Mouse (Mus musculus) heart, postnatal 0 days (tissue): ENCODE data around the gene Psmd9. TPM values are rescaled to one million over a fixed set of nuclear protein-coding genes. Genes with fewer than 3 reads are reported as not detected.
A peak's percentile ranks its signal among the peaks of the same experiment; 100 is the strongest.

Experiments
- ATAC-seq: fragments of 200-750 bp; cut with Nextera tagmentation; 2 replicates; pipeline ENCODE4 v1.8.0; 2017; ENCODE audit warnings: low read depth, moderate number of reproducible peaks, moderate library complexity; ENCODE audit not compliant: insufficient read depth
- DNase-seq: peaks from one replicate; pipeline ENCODE4 v3.0.0-alpha.2; 2016; ENCODE audit warnings: low spot score
- H3K27ac ChIP-seq: fragments of 300-500 bp; sonication (generic); 2 replicates; pipeline ENCODE4 v1.5.1; 2014; ENCODE audit warnings: low read depth, mild to moderate bottlenecking
- H3K27me3 ChIP-seq: fragments of 300-500 bp; sonication (generic); 2 replicates; pipeline ENCODE4 v1.6.1; 2014; ENCODE audit warnings: low read length, mixed read lengths; ENCODE audit not compliant: control insufficient read depth, insufficient read depth
- H3K36me3 ChIP-seq: fragments of 300-500 bp; sonication (generic); replicated peaks from 2 replicates; pipeline ENCODE4 v1.6.1; 2014; ENCODE audit warnings: low read length, mixed read lengths; ENCODE audit not compliant: control insufficient read depth, insufficient read depth
- H3K4me1 ChIP-seq: fragments of 300-500 bp; sonication (generic); 2 replicates; pipeline ENCODE4 v1.6.1; 2014; ENCODE audit warnings: antibody characterized with exemption; ENCODE audit not compliant: control insufficient read depth, insufficient read depth
- H3K4me2 ChIP-seq: fragments of 300-500 bp; sonication (generic); 2 replicates; pipeline ENCODE4 v1.6.1; 2014; ENCODE audit warnings: low read depth, mild to moderate bottlenecking, low read length, moderate library complexity
- H3K4me3 ChIP-seq: fragments of 300-500 bp; sonication (generic); 2 replicates; pipeline ENCODE4 v1.5.1; 2014; ENCODE audit warnings: low read depth, low read length
- H3K9ac ChIP-seq: fragments of 300-500 bp; sonication (generic); replicated peaks from 2 replicates; pipeline ENCODE4 v1.6.1; 2014; ENCODE audit warnings: low read depth, low read length, mixed read lengths
- H3K9me3 ChIP-seq: fragments of 300-500 bp; sonication (generic); replicated peaks from 2 replicates; pipeline ENCODE4 v1.6.1; 2016; ENCODE audit warnings: low read length; ENCODE audit not compliant: control insufficient read depth
- CTCF ChIP-seq: IDR thresholded peaks from 2 replicates; pipeline ENCODE4 v1.5.1; 2016; ENCODE audit warnings: antibody characterized with exemption, control low read depth, low read depth
- EP300 ChIP-seq: IDR thresholded peaks from 2 replicates; pipeline ENCODE4 v1.6.1; 2016; ENCODE audit warnings: antibody characterized with exemption, low read depth
- WGBS: fragments of 180-500 bp; shearing (Covaris S2); extraction: QIAGEN DNeasy Blood & Tissue Kit; methylation state at CpG from one replicate; pipeline ENCODE4 v1.1.7; 2014; 5-methylcytosine and 5-hydroxymethylcytosine counted together
- polyA plus RNA-seq: library from polyadenylated mRNA; unstranded; fragments of >200 nt; fragmentation: Nextera tagmentation; extraction: Ambion mirVana; gene quantifications from 2 replicates; pipeline ENCODE4 v1.2.1, GENCODE M21; 2015
- total RNA-seq: library from RNA; depleted of rRNA; stranded (reverse); fragments of >200 nt; gene quantifications from 2 replicates; pipeline ENCODE4 v1.2.3, GENCODE M21; 2014; ENCODE audit warnings: low replicate concordance

Gene Psmd9
- total and polyA plus RNA-seq, 2 experiments from 2014 or later = 11.2 to 54.9 TPM

DNA sequence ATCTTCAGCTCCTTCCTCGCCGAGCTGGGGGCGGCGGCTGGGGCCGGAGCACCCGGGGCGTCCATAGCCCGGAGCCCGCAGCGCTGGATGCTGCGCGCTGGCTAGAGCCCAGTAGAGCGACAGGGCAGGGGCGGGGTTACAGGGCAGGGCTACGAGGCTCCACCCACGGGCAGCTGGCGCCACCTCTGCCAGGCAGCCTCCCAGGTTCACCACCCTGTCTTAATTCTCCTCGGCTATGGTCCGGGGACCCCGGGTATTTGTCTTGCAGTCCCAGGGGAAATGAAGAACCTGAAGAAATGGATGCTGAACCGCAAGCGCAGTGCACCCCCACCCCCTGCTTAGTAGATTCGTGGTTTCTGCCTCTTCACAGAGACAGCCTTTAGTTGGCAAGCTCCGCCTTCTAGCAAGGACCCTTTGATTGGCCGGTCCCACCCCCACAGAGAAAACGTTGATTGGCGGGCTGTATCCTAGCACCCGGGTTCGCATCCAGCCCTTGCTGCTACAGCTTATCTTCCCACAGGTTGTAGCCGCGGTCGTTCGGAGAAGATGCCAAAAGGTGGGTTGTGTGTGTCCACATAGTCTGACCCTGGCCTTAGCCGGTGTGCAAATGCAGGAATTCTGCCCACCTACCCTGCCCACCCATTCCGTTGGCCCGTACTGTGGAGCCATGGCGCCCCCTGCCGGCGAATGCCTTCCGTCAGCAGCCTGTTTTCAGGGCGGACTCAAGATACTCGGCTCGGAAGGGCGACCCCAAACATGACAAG, 36.7 kb upstream of the Psmd9 start, which contains the start of gene Rhof:
Gene Rhof, minus strand, starts transcription at position 385 of the 764 bp plus-strand sequence.
- Histone ChIP-seq H3K9me3 (no peaks in the 10 kb centered on the region), H3K4me2 (peak within 1 kb of the TSS; percentile 98), H3K4me3 (peak within 1 kb of the TSS; percentile 35), H3K27me3 (no peaks in the 10 kb centered on the region), H3K9ac (no peak within 1 kb of the TSS; the same call in 1 of the 2 replicates), H3K36me3 (no peaks in the 10 kb centered on the region), H3K4me1 (peaks cover 39% of the 10 kb centered on the region), H3K27ac (peak within 1 kb of the TSS; percentile 100)
- 2% methylated on average over 44 of the region's 44 CpGs for WGBS
- TF ChIP-seq CTCF (peak; percentile 89), EP300 (no peak)
- DNase-seq (peak; percentile 53), ATAC-seq (no peak)

DNA sequence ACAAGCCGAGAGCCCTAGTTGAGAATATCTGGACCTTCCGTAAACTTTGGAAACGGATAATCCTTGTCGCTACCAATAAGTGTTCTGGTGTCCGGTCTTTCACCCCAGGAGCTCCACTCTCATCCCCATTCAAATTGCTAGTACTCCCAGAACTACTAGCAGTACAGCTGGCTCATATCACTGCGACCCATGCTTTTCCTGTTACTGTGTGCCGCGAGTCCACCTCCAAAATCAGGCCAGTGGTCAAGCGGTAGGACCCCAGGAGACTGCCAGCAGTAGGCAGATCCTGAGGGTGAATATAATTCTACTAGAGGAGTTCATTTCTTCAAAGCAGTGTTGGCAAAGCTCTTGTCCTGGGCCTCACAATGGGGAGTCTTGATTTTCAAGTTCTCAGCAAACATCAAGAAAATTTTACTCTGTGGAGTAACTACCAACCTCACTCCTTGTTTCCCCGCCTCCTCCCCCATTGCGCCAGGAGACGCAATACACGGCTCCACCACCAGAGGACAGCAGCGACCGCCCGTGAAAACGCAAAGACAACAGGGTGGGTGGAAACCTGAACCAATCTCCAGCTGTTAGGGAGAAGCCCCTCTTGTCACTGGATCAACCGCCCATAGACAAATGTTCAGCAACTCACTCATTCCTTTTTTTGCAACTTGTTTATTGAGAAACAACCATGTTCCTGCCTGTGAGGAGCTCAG, 36.0 kb upstream of the Psmd9 start:
- H3K27ac ChIP-seq = peak overlapping the region; percentile 100
- no peaks in the 10 kb centered on the region for H3K36me3 ChIP-seq
- no peak overlapping the region for H3K9ac ChIP-seq
- no peak for ATAC-seq
- TF ChIP-seq CTCF = peak; percentile 99
- no peak for TF ChIP-seq EP300
- H3K4me1 ChIP-seq = peaks cover 44% of the 10 kb centered on the region
- H3K27me3 ChIP-seq = no peaks in the 10 kb centered on the region
- H3K9me3 ChIP-seq = no peaks in the 10 kb centered on the region
- 15% methylated on average over 18 of the region's 18 CpGs for WGBS
- H3K4me2 ChIP-seq = peak overlapping the region; percentile 98
- peak; percentile 79 for DNase-seq
- H3K4me3 ChIP-seq = no peak overlapping the region

DNA sequence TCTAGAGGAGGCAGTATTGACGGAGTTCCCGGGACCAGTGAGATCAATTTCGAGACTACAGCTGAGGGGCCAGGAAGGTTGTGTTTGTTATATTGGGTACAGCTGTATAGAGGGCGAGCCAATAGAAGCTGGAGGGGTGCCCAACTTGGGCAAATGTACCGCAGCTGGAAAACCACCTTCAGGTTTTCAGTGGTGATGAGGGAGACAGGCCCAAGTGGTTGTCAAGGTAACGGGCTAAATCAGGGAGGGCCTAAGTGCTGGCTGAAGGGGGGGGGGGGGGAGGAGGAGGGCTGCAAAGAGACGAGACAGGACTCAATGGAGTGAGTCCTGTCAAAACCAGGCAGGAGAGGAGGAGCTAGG, 35.4 kb upstream of the Psmd9 start:
- H3K9ac ChIP-seq = no peak overlapping the region
- TF ChIP-seq CTCF = no peak
- TF ChIP-seq EP300 = no peak
- H3K27ac ChIP-seq = peak overlapping the region; percentile 100
- no peaks in the 10 kb centered on the region for H3K9me3 ChIP-seq
- ATAC-seq (no peak), DNase-seq (no peak)
- H3K27me3 ChIP-seq = no peaks in the 10 kb centered on the region
- no peaks in the 10 kb centered on the region for H3K36me3 ChIP-seq
- peak overlapping the region; percentile 98 for H3K4me2 ChIP-seq
- peaks cover 44% of the 10 kb centered on the region for H3K4me1 ChIP-seq
- no peak overlapping the region for H3K4me3 ChIP-seq
- WGBS = 38% methylated on average over 7 of the region's 7 CpGs

DNA sequence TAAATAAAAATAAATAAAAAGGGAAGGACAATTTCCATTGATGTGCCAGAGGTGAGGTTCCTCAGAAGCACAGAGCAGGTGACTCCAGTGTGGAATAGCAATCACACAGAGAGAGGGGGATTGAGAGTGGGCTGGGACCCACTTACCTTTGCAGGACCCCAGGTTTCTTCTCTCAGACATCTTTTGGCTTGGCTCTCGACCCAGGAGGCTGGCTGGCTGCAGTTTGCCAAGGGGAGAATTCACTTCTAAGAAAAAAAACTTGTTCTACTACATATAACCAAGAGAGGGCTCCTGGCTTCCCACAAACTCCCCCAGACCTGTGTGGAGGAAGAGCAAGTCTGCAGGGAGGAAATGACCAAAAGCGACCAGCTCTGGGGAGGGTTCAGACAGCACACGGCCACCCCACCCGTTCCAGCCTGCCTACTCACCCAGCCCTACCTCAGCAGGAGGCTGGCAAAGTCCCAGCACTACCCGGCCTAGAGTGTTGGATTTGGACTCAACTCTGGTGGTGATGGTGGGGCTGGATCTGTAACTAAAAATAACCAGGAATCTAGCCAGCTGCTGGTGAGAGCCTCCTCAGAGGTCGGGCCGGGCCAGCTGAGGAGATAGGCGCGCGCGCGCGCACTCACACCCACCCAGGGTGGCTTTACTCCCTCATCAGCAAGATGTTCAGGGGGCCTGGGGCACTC, 34.9 kb upstream of the Psmd9 start:
- peak overlapping the region; percentile 92; the same call in 1 of the 2 replicates for H3K4me3 ChIP-seq

GRCm38 (mm10) chr5:123134875-123135382, 34.3 kb upstream of the Psmd9 start:
- Histone ChIP-seq H3K27ac (peak overlapping the region; percentile 100), H3K27me3 (no peaks in the 10 kb centered on the region), H3K4me3 (peak overlapping the region; percentile 92), H3K36me3 (no peaks in the 10 kb centered on the region), H3K4me1 (peaks cover 44% of the 10 kb centered on the region), H3K9me3 (no peaks in the 10 kb centered on the region), H3K4me2 (peak overlapping the region; percentile 98), H3K9ac (peak overlapping the region; percentile 39)
- ATAC-seq (no peak), DNase-seq (no peak)
- TF ChIP-seq CTCF (no peak), EP300 (0 out of 2 replicates have a peak, but pooled peaks have one; percentile 8)
- 16% methylated on average over 8 of the region's 8 CpGs for WGBS

More for the DNA sequence above, 34.9 kb upstream of the Psmd9 start:
- peak overlapping the region; percentile 100 for H3K27ac ChIP-seq
- H3K36me3 ChIP-seq = no peaks in the 10 kb centered on the region
- TF ChIP-seq CTCF (no peak), EP300 (0 out of 2 replicates have a peak, but pooled peaks have one; percentile 55)
- H3K9me3 ChIP-seq = no peaks in the 10 kb centered on the region
- H3K27me3 ChIP-seq = no peaks in the 10 kb centered on the region
- DNase-seq = peak; percentile 92
- peak overlapping the region; percentile 98 for H3K4me2 ChIP-seq
- WGBS = 3% methylated on average over 13 of the region's 13 CpGs
- ATAC-seq = peak; percentile 10
- 0 out of 2 replicates have a peak overlapping the region, but pooled peaks have one; percentile 22 for H3K9ac ChIP-seq
- peaks cover 44% of the 10 kb centered on the region for H3K4me1 ChIP-seq
